Mouse (Mus musculus): Measurements from ENCODE around the gene Olfr92. TPM values are rescaled to one million over a fixed set of nuclear protein-coding genes. Genes with fewer than 3 reads are reported as not detected.
"Not testable (repeated sequence)": the region's sequence is repeated elsewhere in the genome, so short reads cannot be mapped to it uniquely, and the experiment has no call there.

Gene Olfr92
- not detected in 2 replicates for polyA plus RNA-seq (2015; fragmentation: Nextera tagmentation; extraction: Ambion mirVana)

GRCm38 (mm10) chr17:37119988-37120387, at the start of gene Olfr92:
Gene Olfr92, minus strand, starts transcription at chr17:37120088.
- 51% methylated on average over 2 of the region's 2 CpGs for WGBS (ENCODE audit: insufficient replicate concordance)
- Histone ChIP-seq H3K27ac (replicated peaks) (no peak within 1 kb of the TSS), H3K4me2 (no peak within 1 kb of the TSS), H3K4me1 (replicated peaks) (no peaks in the 10 kb centered on the region), H3K4me3 (replicated peaks) (no peak within 1 kb of the TSS), H3K36me3 (replicated peaks) (no peaks in the 10 kb centered on the region), H3K9ac (no peak within 1 kb of the TSS), H3K9me3 (replicated peaks) (no peaks in the 10 kb centered on the region), H3K27me3 (no peaks in the 10 kb centered on the region)
- no peak for ATAC-seq (ENCODE audit: insufficient read depth)

GRCm38 (mm10) chr17:37161394-37161793, 41.5 kb upstream of the Olfr92 start, which contains the start of gene Olfr93:
Gene Olfr93, minus strand, starts transcription at chr17:37161494.
- Histone ChIP-seq H3K9ac (no peak within 1 kb of the TSS), H3K4me3 (replicated peaks) (no peak within 1 kb of the TSS), H3K9me3 (replicated peaks) (no peaks in the 10 kb centered on the region), H3K4me2 (no peak within 1 kb of the TSS), H3K27ac (replicated peaks) (no peak within 1 kb of the TSS), H3K4me1 (replicated peaks) (no peaks in the 10 kb centered on the region), H3K27me3 (no peaks in the 10 kb centered on the region), H3K36me3 (replicated peaks) (no peaks in the 10 kb centered on the region)
- no peak for ATAC-seq (ENCODE audit: insufficient read depth)

GRCm38 (mm10) chr17:37131366-37131765, 11.5 kb upstream of the Olfr92 start:
- H3K9me3 ChIP-seq (replicated peaks); H3K27ac ChIP-seq (replicated peaks); H3K4me1 ChIP-seq (replicated peaks); ATAC-seq (ENCODE audit: insufficient read depth); H3K27me3 ChIP-seq; H3K4me2 ChIP-seq; H3K36me3 ChIP-seq (replicated peaks); H3K9ac ChIP-seq; H3K4me3 ChIP-seq (replicated peaks): not testable (repeated sequence)
- 27% methylated on average over 4 of the region's 4 CpGs for WGBS (ENCODE audit: insufficient replicate concordance)

- H3K9me3 ChIP-seq (replicated peaks): no peaks in the 10 kb centered on the region
- no peak within 1 kb of the TSS for H3K27ac ChIP-seq (replicated peaks)
- H3K9ac ChIP-seq: no peak within 1 kb of the TSS
- no peak for ATAC-seq (ENCODE audit: insufficient read depth)
- H3K4me3 ChIP-seq (replicated peaks): no peak within 1 kb of the TSS
- WGBS (ENCODE audit: insufficient replicate concordance): 49% methylated on average over 1 of the region's 1 CpGs
- no peaks in the 10 kb centered on the region for H3K4me1 ChIP-seq (replicated peaks)
- no peaks in the 10 kb centered on the region for H3K36me3 ChIP-seq (replicated peaks)
- no peaks in the 10 kb centered on the region for H3K27me3 ChIP-seq
- H3K4me2 ChIP-seq: no peak within 1 kb of the TSS
These were observed 21.7 kb downstream of the Olfr92 start, which contains the start of gene Olfr91 for GRCm38 (mm10) chr17:37098178-37098577. Gene Olfr91, minus strand, starts transcription at chr17:37098278.

- WGBS (ENCODE audit: insufficient replicate concordance): 59% methylated on average over 5 of the region's 5 CpGs
- no peaks in the 10 kb centered on the region for H3K36me3 ChIP-seq (replicated peaks)
- H3K4me2 ChIP-seq: no peak overlapping the region
- H3K9ac ChIP-seq: no peak overlapping the region
- no peaks in the 10 kb centered on the region for H3K4me1 ChIP-seq (replicated peaks)
- ATAC-seq (ENCODE audit: insufficient read depth): no peak
- H3K4me3 ChIP-seq (replicated peaks): no peak overlapping the region
- H3K27me3 ChIP-seq: no peaks in the 10 kb centered on the region
- H3K9me3 ChIP-seq (replicated peaks): no peaks in the 10 kb centered on the region
- H3K27ac ChIP-seq (replicated peaks): no peak overlapping the region
These were observed 26.6 kb downstream of the Olfr92 start for GRCm38 (mm10) chr17:37093289-37093688.

GRCm38 (mm10) chr17:37092198-37092597, 27.7 kb downstream of the Olfr92 start:
- H3K27me3 ChIP-seq: no peaks in the 10 kb centered on the region
- no peak for ATAC-seq (ENCODE audit: insufficient read depth)

GRCm38 (mm10) chr17:37088399-37088798, 31.5 kb downstream of the Olfr92 start, which contains the start of gene Olfr90:
Gene Olfr90, minus strand, starts transcription at chr17:37088499.
- Histone ChIP-seq H3K27me3 (no peaks in the 10 kb centered on the region), H3K36me3 (replicated peaks) (no peaks in the 10 kb centered on the region), H3K4me3 (replicated peaks) (no peak within 1 kb of the TSS), H3K4me1 (replicated peaks) (no peaks in the 10 kb centered on the region), H3K9me3 (replicated peaks) (no peaks in the 10 kb centered on the region), H3K4me2 (no peak within 1 kb of the TSS), H3K27ac (replicated peaks) (no peak within 1 kb of the TSS), H3K9ac (no peak within 1 kb of the TSS)
- no peak for ATAC-seq (ENCODE audit: insufficient read depth)

More at GRCm38 (mm10) chr17:37092198-37092597, 27.7 kb downstream of the Olfr92 start:
- no peaks in the 10 kb centered on the region for H3K36me3 ChIP-seq (replicated peaks)
- no peak overlapping the region for H3K27ac ChIP-seq (replicated peaks)
- H3K4me2 ChIP-seq: no peak overlapping the region
- WGBS (ENCODE audit: insufficient replicate concordance): 5% methylated on average over 1 of the region's 1 CpGs
- H3K4me3 ChIP-seq (replicated peaks): no peak overlapping the region
- no peaks in the 10 kb centered on the region for H3K4me1 ChIP-seq (replicated peaks)
- no peak overlapping the region for H3K9ac ChIP-seq
- no peaks in the 10 kb centered on the region for H3K9me3 ChIP-seq (replicated peaks)

GRCm38 (mm10) chr17:37085545-37085944, 34.3 kb downstream of the Olfr92 start:
- H3K4me1 ChIP-seq (replicated peaks): no peaks in the 10 kb centered on the region
- H3K9me3 ChIP-seq (replicated peaks): no peaks in the 10 kb centered on the region
- ATAC-seq (ENCODE audit: insufficient read depth): no peak
- H3K4me3 ChIP-seq (replicated peaks): no peak overlapping the region
- no peak overlapping the region for H3K4me2 ChIP-seq
- WGBS (ENCODE audit: insufficient replicate concordance): 55% methylated on average over 10 of the region's 10 CpGs
- no peaks in the 10 kb centered on the region for H3K36me3 ChIP-seq (replicated peaks)
- no peaks in the 10 kb centered on the region for H3K27me3 ChIP-seq
- no peak overlapping the region for H3K9ac ChIP-seq
- no peak overlapping the region for H3K27ac ChIP-seq (replicated peaks)

- no peak overlapping the region for H3K9ac ChIP-seq
- no peak overlapping the region for H3K4me3 ChIP-seq (replicated peaks)
- no peak for ATAC-seq (ENCODE audit: insufficient read depth)
- no peak overlapping the region for H3K4me2 ChIP-seq
- H3K27ac ChIP-seq (replicated peaks): no peak overlapping the region
- no peaks in the 10 kb centered on the region for H3K9me3 ChIP-seq (replicated peaks)
- 46% methylated on average over 5 of the region's 5 CpGs for WGBS (ENCODE audit: insufficient replicate concordance)
- no peaks in the 10 kb centered on the region for H3K36me3 ChIP-seq (replicated peaks)
- no peaks in the 10 kb centered on the region for H3K4me1 ChIP-seq (replicated peaks)
- H3K27me3 ChIP-seq: no peaks in the 10 kb centered on the region
These were observed 35.3 kb downstream of the Olfr92 start for GRCm38 (mm10) chr17:37084632-37085031.

- WGBS (ENCODE audit: insufficient replicate concordance): 4% methylated on average over 8 of the region's 8 CpGs
- no peak for ATAC-seq (ENCODE audit: insufficient read depth)
These were observed 36.6 kb downstream of the Olfr92 start for GRCm38 (mm10) chr17:37083327-37083726.

GRCm38 (mm10) chr17:37081659-37082058, 38.2 kb downstream of the Olfr92 start:
- no peak overlapping the region for H3K4me3 ChIP-seq (replicated peaks)
- H3K27ac ChIP-seq (replicated peaks): no peak overlapping the region
- H3K9me3 ChIP-seq (replicated peaks): no peaks in the 10 kb centered on the region
- no peaks in the 10 kb centered on the region for H3K36me3 ChIP-seq (replicated peaks)
- no peaks in the 10 kb centered on the region for H3K27me3 ChIP-seq
- H3K9ac ChIP-seq: no peak overlapping the region
- ATAC-seq (ENCODE audit: insufficient read depth): no peak
- no peaks in the 10 kb centered on the region for H3K4me1 ChIP-seq (replicated peaks)
- WGBS (ENCODE audit: insufficient replicate concordance): 67% methylated on average over 4 of the region's 4 CpGs
- H3K4me2 ChIP-seq: no peak overlapping the region

More at GRCm38 (mm10) chr17:37083327-37083726, 36.6 kb downstream of the Olfr92 start:
- no peak overlapping the region for H3K27ac ChIP-seq (replicated peaks)
- no peak overlapping the region for H3K4me3 ChIP-seq (replicated peaks)
- no peaks in the 10 kb centered on the region for H3K4me1 ChIP-seq (replicated peaks)
- no peak overlapping the region for H3K4me2 ChIP-seq
- H3K27me3 ChIP-seq: no peaks in the 10 kb centered on the region
- H3K9me3 ChIP-seq (replicated peaks): no peaks in the 10 kb centered on the region
- H3K9ac ChIP-seq: no peak overlapping the region
- no peaks in the 10 kb centered on the region for H3K36me3 ChIP-seq (replicated peaks)

- Histone ChIP-seq H3K27ac (replicated peaks) (no peak overlapping the region), H3K36me3 (replicated peaks) (no peaks in the 10 kb centered on the region), H3K27me3 (no peaks in the 10 kb centered on the region), H3K9ac (no peak overlapping the region), H3K4me1 (replicated peaks) (no peaks in the 10 kb centered on the region), H3K4me2 (no peak overlapping the region), H3K4me3 (replicated peaks) (no peak overlapping the region), H3K9me3 (replicated peaks) (no peaks in the 10 kb centered on the region)
- no peak for ATAC-seq (ENCODE audit: insufficient read depth)
- WGBS (ENCODE audit: insufficient replicate concordance): 21% methylated on average over 5 of the region's 5 CpGs
These were observed 39.8 kb downstream of the Olfr92 start for GRCm38 (mm10) chr17:37080119-37080518.
